Mouse (Mus musculus): ENCODE data around the gene Gxylt2.

DNA sequence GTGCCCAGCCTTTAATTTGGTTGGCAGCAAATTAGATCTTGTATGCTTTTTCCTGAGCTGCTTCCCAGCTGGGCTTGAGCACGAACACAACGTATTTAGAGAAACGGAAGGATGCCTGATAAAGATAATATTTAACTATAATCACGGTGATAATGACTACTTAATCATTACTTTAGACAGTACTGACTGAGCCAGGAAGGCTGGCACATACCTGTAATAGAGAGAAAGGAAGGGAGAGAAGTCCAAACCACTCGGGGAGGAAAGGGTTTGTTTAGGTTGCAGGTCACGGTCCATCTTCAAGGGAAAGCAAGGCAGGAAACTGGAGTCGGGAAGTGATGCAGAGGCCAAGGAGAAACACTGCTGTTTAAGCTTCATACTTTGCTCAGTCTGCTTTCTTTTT, 11.6 kb downstream of the Gxylt2 start:
- no peak for TF ChIP-seq POLR2A (IDR thresholded peaks at IDR 0.05; ENCODE audit: low read depth, low read length)
- no peak for TF ChIP-seq CTCF (IDR thresholded peaks at IDR 0.05; ENCODE audit: extremely low read depth, insufficient read depth, insufficient read length, insufficient replicate concordance)

Data from spleen, adult 2 months (tissue).